Mouse (Mus musculus) testis, adult 2 months (tissue): ENCODE measurements around the gene Ndufs7.

ENCODE experiments used
- CTCF ChIP-seq: fragments of 200-500 bp; IDR thresholded peaks from 2 replicates; pipeline ENCODE4 v1.5.1; 2012; ENCODE audit warnings: low read depth, mild to moderate bottlenecking, inconsistent platforms, low read length, moderate library complexity; ENCODE audit not compliant: control insufficient read depth, insufficient read depth, insufficient replicate concordance
- POLR2A ChIP-seq: fragments of 200-500 bp; IDR thresholded peaks from 2 replicates; pipeline ENCODE4 v1.6.1; 2012; ENCODE audit warnings: low read depth, mild to moderate bottlenecking, inconsistent platforms, low read length, moderate library complexity; ENCODE audit not compliant: control insufficient read depth

DNA sequence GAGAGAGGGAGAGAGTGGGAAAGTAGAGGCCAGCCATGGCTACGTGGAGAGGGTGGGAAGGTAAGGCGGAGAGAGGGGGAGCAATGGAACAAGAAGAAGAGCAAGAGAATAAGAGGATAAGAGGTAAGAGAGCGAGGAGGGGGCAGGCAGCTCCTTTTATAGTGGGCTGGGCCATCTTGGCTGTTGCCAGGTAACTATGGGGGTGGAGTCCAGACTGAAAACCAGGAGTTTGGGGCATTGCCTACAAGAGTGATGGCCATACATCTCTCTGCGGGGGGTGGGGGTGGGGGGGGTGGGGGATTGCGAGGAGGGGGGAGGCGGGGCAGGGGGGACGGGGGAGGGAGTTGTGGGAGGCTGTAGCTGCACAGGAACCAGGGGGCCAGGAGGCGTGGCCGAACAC, 28.2 kb upstream of the Ndufs7 start:
- no peak for TF ChIP-seq POLR2A
- TF ChIP-seq CTCF = no peak
